Mouse (Mus musculus) hindbrain, embryonic 13.5 days (tissue): ENCODE results near the gene Pcbp1. TPM values are rescaled to one million over a fixed set of nuclear protein-coding genes. Genes with fewer than 3 reads are reported as not detected.

ENCODE experiments used
- microRNA-seq: library from miRNA; unstranded; fragments of <30 nt; microRNA quantifications from one replicate; pipeline ENCODE4, GENCODE M21; 2016
- polyA plus RNA-seq: library from polyadenylated mRNA; unstranded; fragments of >200 nt; fragmentation: Nextera tagmentation; extraction: Ambion mirVana; gene quantifications from 2 replicates; pipeline ENCODE4 v1.2.1, GENCODE M21; 2015

Pcbp1 gene
- polyA plus RNA-seq, 1 experiment from 2014 or later, result 333 TPM

Small RNAs within 50 kb of the gene (microRNA-seq; reads per million reads assigned to microRNA genes)
- gene Gm22184, result not detected

Other genes with a start within 250 kb of the Pcbp1 start
- 115 and 123 TPM in 2 replicates for gene Fam136a, start 160.7 kb downstream of the Pcbp1 start, polyA plus RNA-seq
- 479 and 486 TPM in 2 replicates for gene Snrpg, start 155.0 kb downstream of the Pcbp1 start, polyA plus RNA-seq
- gene Pcyox1, start 129.2 kb downstream of the Pcbp1 start, polyA plus RNA-seq, result 110 and 114 TPM in 2 replicates
- gene Tia1, start 122.1 kb downstream of the Pcbp1 start, polyA plus RNA-seq, result 359 and 370 TPM in 2 replicates
- 0.52 TPM in 1 of 2 replicates, not detected in the other for gene Gm44790, start 99.7 kb downstream of the Pcbp1 start, polyA plus RNA-seq
- gene C87436, start 87.9 kb downstream of the Pcbp1 start, polyA plus RNA-seq, result 25.7 and 28.0 TPM in 2 replicates
- 0.74 and 0.81 TPM in 2 replicates for gene Asprv1, start 101.8 kb upstream of the Pcbp1 start, polyA plus RNA-seq
- 23.3 and 24.9 TPM in 2 replicates for gene Mxd1, start 142.8 kb upstream of the Pcbp1 start, polyA plus RNA-seq
- gene Snrnp27, start 158.2 kb upstream of the Pcbp1 start, polyA plus RNA-seq, result 116 and 122 TPM in 2 replicates
- gene Gmcl1, start 207.1 kb upstream of the Pcbp1 start, polyA plus RNA-seq, result 39.7 and 44.2 TPM in 2 replicates